Mouse (Mus musculus) brain, adult 2 months (tissue): Measurements from ENCODE around the gene Tnfrsf25.
A peak's percentile ranks its signal among the peaks of the same experiment; 100 is the strongest.

Experiments used
- DNase-seq: peaks from one replicate; pipeline ENCODE4 v3.0.0; 2011; ENCODE audit warnings: low read depth, low spot score

Gene Tnfrsf25

GRCm38 (mm10) chr4:152092751-152093293 is 22.9 kb upstream of the Tnfrsf25 start:
- DNase-seq, result peak; percentile 42

GRCm38 (mm10) chr4:152094233-152094632 is 21.5 kb upstream of the Tnfrsf25 start:
- no peak for DNase-seq

DNA sequence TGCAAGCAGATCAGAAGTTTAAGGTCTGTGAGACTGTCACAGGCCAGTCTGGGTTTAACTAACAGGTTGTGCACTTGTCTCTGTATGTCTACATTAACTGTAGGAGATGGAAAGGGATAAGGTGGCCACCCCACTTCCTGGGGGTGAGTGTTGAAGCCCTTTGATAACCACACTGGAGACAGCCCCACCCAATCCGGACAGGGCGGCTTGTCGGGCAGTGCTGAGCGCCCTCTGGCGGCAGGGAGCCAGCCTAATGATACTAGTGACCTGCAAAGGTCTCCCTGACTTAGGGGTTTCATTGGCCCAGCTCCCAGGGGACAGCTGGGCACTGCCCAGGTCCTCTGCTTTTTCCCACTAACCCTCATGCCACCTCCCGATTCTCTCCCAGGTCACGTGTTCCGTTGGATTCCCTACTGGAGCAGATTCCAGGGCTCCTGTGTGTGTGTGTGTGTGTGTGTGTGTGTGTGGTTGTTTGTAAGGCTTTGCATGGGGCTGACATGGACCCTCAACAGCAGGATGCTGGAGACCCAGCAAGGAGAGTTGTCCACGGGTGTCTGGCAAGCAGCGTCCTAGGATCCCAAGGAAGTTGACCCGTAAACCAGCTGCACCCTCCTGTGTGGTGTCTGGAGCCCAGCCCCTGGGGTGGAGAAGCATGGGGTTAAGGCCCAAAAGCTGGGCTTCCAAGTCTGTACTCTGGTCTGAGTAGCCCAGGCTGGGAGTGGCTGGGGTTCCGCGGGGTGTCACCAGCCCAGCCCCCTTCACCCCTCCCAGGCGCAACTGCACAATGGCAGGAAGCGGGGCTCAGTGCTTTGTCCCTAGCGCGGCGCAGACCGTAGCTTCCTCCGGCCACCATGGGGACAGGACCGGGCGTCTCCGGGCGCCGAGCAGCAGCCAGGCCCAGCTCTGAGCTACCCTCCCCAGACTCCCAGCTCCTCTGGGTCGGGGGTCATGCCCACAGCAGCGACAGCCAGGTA is 19.5 kb upstream of the Tnfrsf25 start:
- DNase-seq, result peak; percentile 68

GRCm38 (mm10) chr4:152096927-152097326 is 18.8 kb upstream of the Tnfrsf25 start:
- DNase-seq, result no peak

GRCm38 (mm10) chr4:152097911-152098799 is 17.6 kb upstream of the Tnfrsf25 start:
- no peak for DNase-seq

DNA sequence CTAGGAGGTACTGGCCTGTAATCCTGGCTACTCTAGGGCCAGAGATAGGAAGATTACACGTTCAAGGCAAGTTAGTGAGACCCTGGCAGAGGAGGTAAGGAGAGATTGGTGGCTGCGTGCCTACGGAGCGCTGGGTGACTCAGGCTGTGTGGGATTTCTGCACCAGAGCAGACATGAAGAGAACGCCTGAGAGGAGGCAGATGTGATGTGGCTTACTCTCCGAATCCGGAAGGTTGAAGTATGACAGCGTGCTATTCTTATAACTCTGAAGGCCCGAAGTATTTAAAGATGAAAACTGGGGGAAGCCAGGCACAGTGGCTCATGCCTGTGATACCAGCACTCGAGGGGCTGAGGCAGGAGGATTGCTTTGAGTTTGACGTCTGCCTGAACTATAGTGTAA is 15.2 kb upstream of the Tnfrsf25 start:
- DNase-seq, result peak; percentile 95

DNA sequence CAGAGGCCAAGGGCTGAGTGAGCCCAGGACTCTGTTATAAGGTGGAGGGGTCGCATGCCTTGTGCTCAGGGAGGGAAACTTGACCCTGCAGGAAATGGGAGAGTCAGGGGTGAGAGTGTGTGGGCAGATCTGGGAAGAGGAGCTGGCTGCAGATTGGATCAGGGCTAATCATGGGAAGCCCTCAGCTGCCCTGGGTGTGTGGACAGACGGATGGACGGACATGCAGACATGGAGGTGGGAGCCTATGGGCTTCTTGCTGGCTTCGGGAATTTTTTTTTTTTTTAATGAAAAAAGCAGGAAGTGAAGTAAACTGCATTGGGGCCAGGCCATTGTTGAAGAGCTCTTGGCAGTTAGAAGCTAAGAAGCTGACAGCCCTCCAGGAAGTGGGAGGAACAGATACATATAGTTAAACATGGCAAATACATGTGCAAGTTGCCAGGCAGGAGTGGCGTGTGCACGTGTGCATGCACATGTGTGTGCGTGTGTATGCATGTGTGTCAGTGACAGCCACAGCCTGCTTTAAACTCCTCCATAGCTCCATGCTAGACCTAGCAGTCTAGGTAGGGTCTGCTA is 14.6 kb upstream of the Tnfrsf25 start:
- peak; percentile 51 for DNase-seq

GRCm38 (mm10) chr4:152101921-152102320 is 13.8 kb upstream of the Tnfrsf25 start:
- no peak for DNase-seq

DNA sequence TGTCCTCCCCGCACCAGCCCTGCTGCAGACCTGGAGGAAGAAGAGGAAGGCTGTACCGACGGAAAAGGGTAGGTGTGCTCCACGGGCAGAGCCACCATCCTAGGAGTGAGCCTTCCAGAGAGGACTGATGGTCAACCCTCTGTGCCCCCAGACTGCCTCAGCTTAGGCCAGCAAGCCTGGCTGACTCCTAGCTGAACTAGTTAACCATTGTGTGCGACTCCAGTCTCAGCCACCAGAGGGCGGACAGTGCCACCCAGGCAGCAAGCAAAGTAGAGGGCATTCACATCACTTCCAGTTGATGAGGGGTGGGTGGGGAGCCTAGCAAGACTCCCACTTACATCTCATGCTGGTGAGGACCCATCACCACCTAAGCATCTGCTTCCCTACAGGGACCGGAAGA is 12.7 kb upstream of the Tnfrsf25 start:
- DNase-seq, result peak; percentile 76

GRCm38 (mm10) chr4:152106746-152107145 is 9.0 kb upstream of the Tnfrsf25 start:
- no peak for DNase-seq

GRCm38 (mm10) chr4:152107493-152107892 is 8.2 kb upstream of the Tnfrsf25 start:
- DNase-seq, result peak; percentile 40

DNA sequence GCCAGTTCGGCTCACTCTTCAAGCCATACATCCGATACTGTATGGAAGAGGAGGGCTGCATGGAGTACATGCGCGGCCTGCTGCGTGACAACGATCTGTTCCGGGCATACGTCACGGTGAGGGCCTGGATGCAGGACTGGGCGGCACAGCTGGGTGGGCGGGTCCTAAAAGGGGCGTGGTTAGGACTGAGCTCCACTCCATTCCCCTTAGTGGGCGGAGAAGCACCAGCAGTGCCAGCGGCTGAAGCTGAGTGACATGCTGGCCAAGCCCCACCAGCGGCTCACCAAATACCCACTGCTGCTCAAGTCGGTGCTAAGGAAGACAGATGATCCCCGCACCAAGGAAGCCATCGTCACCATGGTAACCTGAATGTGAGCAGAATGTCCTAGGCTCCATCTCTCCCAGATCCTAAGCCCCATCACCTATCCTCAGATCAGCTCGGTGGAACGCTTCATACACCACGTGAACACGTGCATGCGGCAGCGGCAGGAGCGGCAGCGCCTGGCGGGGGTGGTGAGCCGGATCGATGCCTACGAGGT is 7.7 kb upstream of the Tnfrsf25 start:
- peak; percentile 89 for DNase-seq

- no peak for DNase-seq
These were observed 7.1 kb upstream of the Tnfrsf25 start for GRCm38 (mm10) chr4:152108673-152109072.

GRCm38 (mm10) chr4:152109509-152109908 is 6.2 kb upstream of the Tnfrsf25 start:
- DNase-seq, result no peak

DNA sequence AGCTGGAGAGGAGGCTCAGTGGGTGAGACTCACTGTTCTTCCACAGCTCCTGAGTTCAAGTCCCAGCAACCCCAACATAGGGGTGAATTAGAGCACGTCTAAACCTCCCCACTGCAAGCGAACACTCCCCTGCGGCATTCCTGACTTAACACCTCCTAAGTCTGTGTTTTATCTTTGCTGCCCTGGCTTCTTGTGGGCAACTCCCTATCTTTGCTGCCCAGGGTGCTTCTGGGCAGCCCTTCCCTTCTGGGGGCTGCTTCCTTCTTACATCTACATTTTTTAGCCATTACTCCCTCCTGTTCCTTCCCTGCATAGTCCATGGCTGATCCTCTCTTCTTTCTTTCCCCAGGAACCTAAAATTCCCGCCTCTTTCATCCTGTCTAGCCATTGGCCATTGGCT is 5.0 kb upstream of the Tnfrsf25 start:
- DNase-seq, result no peak

GRCm38 (mm10) chr4:152112329-152112728 is 3.4 kb upstream of the Tnfrsf25 start:
- peak; percentile 48 for DNase-seq

- no peak for DNase-seq
These were observed 1.7 kb upstream of the Tnfrsf25 start for GRCm38 (mm10) chr4:152114080-152114479.

- no peak for DNase-seq
These were observed 1.8 kb downstream of the Tnfrsf25 start for GRCm38 (mm10) chr4:152117538-152117937.

DNA sequence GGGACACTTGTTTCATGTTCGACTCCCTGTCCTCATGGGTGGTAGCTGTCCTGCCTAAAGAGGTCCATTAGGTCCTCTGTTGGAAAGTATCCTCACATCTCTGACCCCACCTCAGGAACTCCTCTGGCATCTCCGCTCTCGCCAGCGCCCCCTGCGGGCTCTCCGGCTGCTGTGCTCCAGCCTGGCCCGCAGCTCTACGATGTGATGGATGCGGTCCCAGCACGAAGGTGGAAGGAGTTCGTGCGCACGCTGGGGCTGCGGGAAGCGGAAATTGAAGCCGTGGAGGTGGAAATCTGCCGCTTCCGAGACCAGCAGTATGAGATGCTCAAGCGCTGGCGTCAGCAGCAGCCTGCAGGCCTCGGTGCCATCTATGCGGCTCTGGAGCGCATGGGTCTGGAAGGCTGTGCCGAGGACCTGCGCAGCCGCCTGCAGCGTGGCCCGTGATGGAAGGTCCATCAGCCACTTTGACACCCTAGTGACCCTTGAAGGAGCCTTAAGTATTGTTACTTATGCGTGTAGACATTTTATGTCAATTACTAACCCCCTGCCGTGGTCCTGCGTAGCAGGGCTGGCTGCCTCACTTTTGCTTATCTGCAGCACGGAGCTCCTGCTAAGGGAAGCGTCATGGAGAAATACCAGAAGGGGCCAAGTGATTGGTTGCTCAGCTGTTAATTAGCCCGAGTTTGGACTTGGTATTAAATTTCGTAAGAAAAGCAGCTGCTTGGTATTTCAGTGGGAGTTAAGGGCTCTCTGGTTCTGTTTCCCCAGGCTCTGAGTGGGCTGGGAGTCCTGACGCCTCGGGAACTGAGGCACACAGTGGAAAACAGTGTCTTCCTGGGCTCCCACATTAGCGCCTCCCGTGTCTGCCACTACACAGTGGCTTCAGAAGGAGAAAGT is 3.9 kb downstream of the Tnfrsf25 start:
- peak; percentile 59 for DNase-seq
